Mouse (Mus musculus) embryonic fibroblast, embryonic 13.5 days (primary cell): Measurements from ENCODE around the gene Lrrc61.

Source experiments
- CTCF ChIP-seq: IDR thresholded peaks from 2 replicates; pipeline ENCODE4 v1.5.1; 2011; ENCODE audit warnings: mild to moderate bottlenecking, control low read depth, low read length, moderate library complexity, borderline replicate concordance; ENCODE audit not compliant: insufficient read depth
- POLR2A ChIP-seq: IDR thresholded peaks from 2 replicates; pipeline ENCODE4 v1.6.1; 2011; ENCODE audit warnings: low read depth, mild to moderate bottlenecking, control low read depth, low read length, moderate library complexity

DNA sequence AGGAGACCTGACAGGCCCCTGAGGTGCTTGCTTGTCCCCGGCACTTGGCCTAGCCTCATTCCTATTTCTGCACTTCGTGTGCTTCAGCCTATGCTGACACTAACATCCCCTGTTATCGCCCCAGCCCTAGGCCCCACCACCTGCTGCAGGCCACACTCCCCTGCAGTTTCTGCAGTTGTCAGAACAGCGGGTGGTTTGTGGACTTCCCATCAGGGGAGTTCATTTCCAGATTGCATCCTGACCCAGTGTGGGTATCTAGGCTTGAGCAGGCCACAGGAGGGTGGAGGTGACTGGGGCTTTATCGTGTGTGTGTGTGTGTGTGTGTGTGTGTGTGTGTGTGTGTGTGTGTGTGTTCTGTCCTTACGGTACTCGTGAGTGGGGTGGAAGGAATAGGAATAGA, 54.9 kb downstream of the Lrrc61 start:
- TF ChIP-seq CTCF (no peak), POLR2A (no peak)
